In genomic region chr7:4802247-4802646, GRCm38 (mm10) we compare ENCODE assay signal across 25 mouse cellular contexts. TPM values are rescaled to one million over a fixed set of nuclear protein-coding genes. Genes with fewer than 3 reads are reported as not detected.
"Had no signal": no experiment of that assay in that cellular context is flagged by ENCODE, and none has a peak within 500 bp of the region (broad histone marks: within the 10 kb centered on the region; RNA-seq: fewer than 3 reads in every experiment).

No protein-coding gene starts in this region.

- DNase-seq: liver, embryonic 13.5 days; liver, postnatal 0 days; lung, embryonic 14.5 days; lung, postnatal 10 days; midbrain, embryonic 14.5 days; retina, postnatal 1 day; right cerebral cortex, adult 18-20 months; right cerebral cortex, postnatal 25 days; right cerebral cortex, postnatal 4 days; spleen, adult 18-20 months; thymus, adult 2 months; thymus, postnatal 25 days; thymus, postnatal 4 days had no signal

- H3K4me1 ChIP-seq: midbrain, embryonic 10.5 days; midbrain, embryonic 12.5 days; neural tube, embryonic 13.5 days; neural tube, embryonic 15.5 days had no signal

- H3K9me3 ChIP-seq: liver, embryonic 13.5 days; liver, embryonic 15.5 days; megakaryocyte, embryonic 14.5 days; midbrain, embryonic 10.5 days; midbrain, embryonic 12.5 days; neural tube, embryonic 13.5 days; neural tube, embryonic 15.5 days had no signal

- H3K9ac ChIP-seq: liver, embryonic 13.5 days; liver, embryonic 15.5 days; liver, postnatal 0 days; lung, embryonic 14.5 days; midbrain, embryonic 12.5 days; neural tube, embryonic 13.5 days; neural tube, embryonic 15.5 days had no signal

- H3K4me3 ChIP-seq: liver, embryonic 13.5 days; liver, embryonic 15.5 days; megakaryocyte, embryonic 14.5 days; midbrain, embryonic 10.5 days; midbrain, embryonic 12.5 days; myocyte; neural tube, embryonic 13.5 days; neural tube, embryonic 15.5 days had no signal

- H3K27ac ChIP-seq: liver, embryonic 13.5 days; liver, embryonic 15.5 days; macrophage; midbrain, embryonic 10.5 days; midbrain, embryonic 12.5 days; neural tube, embryonic 13.5 days; neural tube, embryonic 15.5 days had no signal

- H3K4me2 ChIP-seq: liver, embryonic 13.5 days; liver, embryonic 15.5 days; lung, embryonic 14.5 days; midbrain, embryonic 12.5 days; neural tube, embryonic 13.5 days; neural tube, embryonic 15.5 days had no signal

- H3K27me3 ChIP-seq: liver, embryonic 13.5 days; liver, embryonic 15.5 days; megakaryocyte, embryonic 14.5 days; midbrain, embryonic 12.5 days; neural tube, embryonic 13.5 days; neural tube, embryonic 15.5 days had no signal

- ATAC-seq: liver, postnatal 0 days; midbrain, embryonic 16.5 days had no signal

RNA-seq across cellular contexts. Expression of gene Tmem190, which starts 19.5 kb away (rescaled TPM):
- polyA plus RNA-seq: lung, embryonic 14.5 days; macrophage; midbrain, embryonic 10.5 days; midbrain, embryonic 12.5 days; midbrain, embryonic 14.5 days; myocyte; neural tube, embryonic 11.5 days; neural tube, embryonic 13.5 days; neural tube, embryonic 15.5 days; small intestine, adult 2 months; thymus, adult 2 months; urinary bladder, adult 2 months had no signal

RNA-seq across cellular contexts. Expression of gene Il11, which starts 19.6 kb away (rescaled TPM):
- polyA plus RNA-seq: liver, postnatal 0 days; lung, embryonic 14.5 days; macrophage; midbrain, embryonic 10.5 days had no signal
